Mouse (Mus musculus): Measurements from ENCODE around the gene Olfr1349. TPM values are rescaled to one million over a fixed set of nuclear protein-coding genes. Genes with fewer than 3 reads are reported as not detected.
"Not testable (repeated sequence)": the region's sequence is repeated elsewhere in the genome, so short reads cannot be mapped to it uniquely, and the experiment has no call there.

Gene Olfr1349
- polyA plus RNA-seq (2014; fragmentation: Nextera tagmentation; extraction: Ambion mirVana): not detected in 2 replicates

- H3K9ac ChIP-seq (ENCODE audit: low read length): no peak within 1 kb of the TSS
- WGBS: 78% methylated on average over 5 of the region's 5 CpGs
- peaks cover 4% of the 10 kb centered on the region for H3K9me3 ChIP-seq (ENCODE audit: control insufficient read depth, low read length)
- H3K4me2 ChIP-seq: no peak within 1 kb of the TSS
- no peak for ATAC-seq (ENCODE audit: low FRiP score)
- no peaks in the 10 kb centered on the region for H3K27me3 ChIP-seq (ENCODE audit: control insufficient read depth, insufficient read depth, low read length)
- no peaks in the 10 kb centered on the region for H3K4me1 ChIP-seq (ENCODE audit: control insufficient read depth, insufficient read depth, low read length)
- DNase-seq (ENCODE audit: low spot score, missing footprints): no peak
- H3K36me3 ChIP-seq (ENCODE audit: control insufficient read depth, insufficient read depth, low read length): no peaks in the 10 kb centered on the region
- no peak within 1 kb of the TSS for H3K27ac ChIP-seq (ENCODE audit: low read depth, low read length)
- no peak within 1 kb of the TSS for H3K4me3 ChIP-seq (ENCODE audit: low read depth, low read length)
Measured at GRCm38 (mm10) chr7:6522850-6523249, at the start of gene Olfr1349. Gene Olfr1349 (minus strand): TSS chr7:6522950.

DNA sequence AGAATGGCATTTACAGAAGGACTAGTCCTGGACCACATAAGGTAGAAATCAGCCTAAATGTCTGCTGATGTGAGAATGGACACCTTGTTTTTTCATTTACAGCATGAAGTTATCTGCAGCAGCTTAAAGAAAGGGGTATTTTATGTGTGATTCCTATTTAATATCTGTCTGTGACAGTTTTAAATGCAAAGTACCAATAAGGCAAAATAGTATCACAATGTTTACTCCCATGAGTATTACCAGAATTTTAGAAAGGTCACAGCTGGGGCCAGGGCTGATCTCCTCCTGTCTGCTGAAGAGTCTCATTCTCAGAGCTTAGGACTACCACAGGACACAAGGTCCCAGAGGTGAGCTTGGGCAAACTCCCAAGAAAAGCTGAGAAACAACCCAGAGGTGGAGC, 41.8 kb upstream of the Olfr1349 start, which contains the start of gene Olfr1350:
Olfr1350 (plus strand) TSS at position 301 of the 400 bp plus-strand sequence.
- Histone ChIP-seq H3K9me3 (ENCODE audit: control insufficient read depth, low read length) (peaks cover 5% of the 10 kb centered on the region; the same call in 1 of the 2 replicates), H3K27ac (ENCODE audit: low read depth, low read length) (no peak within 1 kb of the TSS), H3K27me3 (ENCODE audit: control insufficient read depth, insufficient read depth, low read length) (no peaks in the 10 kb centered on the region), H3K36me3 (ENCODE audit: control insufficient read depth, insufficient read depth, low read length) (no peaks in the 10 kb centered on the region), H3K4me3 (ENCODE audit: low read depth, low read length) (no peak within 1 kb of the TSS), H3K4me2 (no peak within 1 kb of the TSS), H3K9ac (ENCODE audit: low read length) (no peak within 1 kb of the TSS), H3K4me1 (ENCODE audit: control insufficient read depth, insufficient read depth, low read length) (no peaks in the 10 kb centered on the region)
- no peak for ATAC-seq (ENCODE audit: low FRiP score)
- DNase-seq (ENCODE audit: low spot score, missing footprints): no peak

- H3K27ac ChIP-seq (ENCODE audit: low read depth, low read length): no peak overlapping the region
- DNase-seq (ENCODE audit: low spot score, missing footprints) (no peak), ATAC-seq (ENCODE audit: low FRiP score) (no peak)
- H3K36me3 ChIP-seq (ENCODE audit: control insufficient read depth, insufficient read depth, low read length): no peaks in the 10 kb centered on the region
- H3K9ac ChIP-seq (ENCODE audit: low read length): no peak overlapping the region
- 61% methylated on average over 5 of the region's 5 CpGs for WGBS
- no peak overlapping the region for H3K4me3 ChIP-seq (ENCODE audit: low read depth, low read length)
- H3K9me3 ChIP-seq (ENCODE audit: control insufficient read depth, low read length): peaks cover 4% of the 10 kb centered on the region
- no peak overlapping the region for H3K4me2 ChIP-seq
- H3K27me3 ChIP-seq (ENCODE audit: control insufficient read depth, insufficient read depth, low read length): no peaks in the 10 kb centered on the region
- no peaks in the 10 kb centered on the region for H3K4me1 ChIP-seq (ENCODE audit: control insufficient read depth, insufficient read depth, low read length)
Measured at GRCm38 (mm10) chr7:6526141-6526540, 3.4 kb upstream of the Olfr1349 start.

DNA sequence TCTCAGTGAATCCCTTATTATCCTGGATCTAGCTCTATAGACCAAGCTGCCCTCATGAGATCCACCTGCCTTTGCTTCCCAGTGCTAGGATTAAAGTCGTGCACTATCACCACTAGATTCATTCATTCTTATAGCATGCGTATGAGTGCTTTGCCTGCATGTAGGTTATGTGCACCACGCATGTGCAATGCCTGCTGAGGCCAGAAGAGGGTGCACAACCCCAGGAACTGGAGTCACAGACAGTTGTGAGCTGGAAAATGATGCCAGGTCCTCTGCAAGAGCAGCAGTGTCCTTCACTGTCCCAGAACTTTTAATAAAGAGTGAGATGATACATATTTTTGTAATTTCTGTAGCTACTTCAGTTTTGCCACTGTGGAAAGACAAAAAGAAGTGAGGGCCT, 2.3 kb upstream of the Olfr1349 start:
- no peak overlapping the region for H3K4me2 ChIP-seq
- no peak for DNase-seq (ENCODE audit: low spot score, missing footprints)
- no peaks in the 10 kb centered on the region for H3K36me3 ChIP-seq (ENCODE audit: control insufficient read depth, insufficient read depth, low read length)
- no peak overlapping the region for H3K4me3 ChIP-seq (ENCODE audit: low read depth, low read length)
- WGBS: 65% methylated on average over 3 of the region's 3 CpGs
- no peaks in the 10 kb centered on the region for H3K4me1 ChIP-seq (ENCODE audit: control insufficient read depth, insufficient read depth, low read length)
- no peaks in the 10 kb centered on the region for H3K27me3 ChIP-seq (ENCODE audit: control insufficient read depth, insufficient read depth, low read length)
- no peak overlapping the region for H3K27ac ChIP-seq (ENCODE audit: low read depth, low read length)
- H3K9me3 ChIP-seq (ENCODE audit: control insufficient read depth, low read length): peaks cover 4% of the 10 kb centered on the region
- ATAC-seq (ENCODE audit: low FRiP score): no peak
- H3K9ac ChIP-seq (ENCODE audit: low read length): no peak overlapping the region

- H3K27ac ChIP-seq (ENCODE audit: low read depth, low read length): no peak overlapping the region
- H3K27me3 ChIP-seq (ENCODE audit: control insufficient read depth, insufficient read depth, low read length): no peaks in the 10 kb centered on the region
- H3K36me3 ChIP-seq (ENCODE audit: control insufficient read depth, insufficient read depth, low read length): no peaks in the 10 kb centered on the region
- ATAC-seq (ENCODE audit: low FRiP score): no peak
- 42% methylated on average over 1 of the region's 1 CpGs for WGBS
- no peak overlapping the region for H3K4me2 ChIP-seq
- DNase-seq (ENCODE audit: low spot score, missing footprints): no peak
- no peaks in the 10 kb centered on the region for H3K4me1 ChIP-seq (ENCODE audit: control insufficient read depth, insufficient read depth, low read length)
- no peak overlapping the region for H3K9ac ChIP-seq (ENCODE audit: low read length)
- H3K9me3 ChIP-seq (ENCODE audit: control insufficient read depth, low read length): peaks cover 7% of the 10 kb centered on the region
- H3K4me3 ChIP-seq (ENCODE audit: low read depth, low read length): no peak overlapping the region
Measured at GRCm38 (mm10) chr7:6521666-6522065, 1.1 kb downstream of the Olfr1349 start.

DNA sequence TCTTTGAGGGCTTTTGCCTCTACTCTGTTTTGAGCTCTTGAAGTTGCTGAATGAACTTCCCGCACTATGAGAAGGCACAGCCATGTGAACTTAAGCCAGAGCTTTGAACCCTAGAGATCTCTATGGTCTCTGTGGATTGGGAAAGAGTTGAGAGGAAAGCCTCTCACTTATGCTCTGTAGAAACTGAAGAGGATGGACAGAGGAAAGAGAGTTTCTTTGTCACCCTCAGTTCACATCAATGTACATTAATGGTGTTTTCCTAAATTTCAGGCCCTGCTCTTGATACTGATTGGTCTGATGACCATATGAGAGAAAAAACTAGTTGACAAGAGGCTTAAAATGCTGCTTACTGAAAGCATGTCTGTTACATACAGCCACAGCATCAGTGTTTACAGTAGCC, 14.1 kb downstream of the Olfr1349 start, which contains the start of gene Olfr1348:
Olfr1348 (minus strand) TSS at position 101 of the 400 bp plus-strand sequence.
- ATAC-seq (ENCODE audit: low FRiP score): no peak
- DNase-seq (ENCODE audit: low spot score, missing footprints): no peak
- Histone ChIP-seq H3K36me3 (ENCODE audit: control insufficient read depth, insufficient read depth, low read length) (no peaks in the 10 kb centered on the region), H3K9ac (ENCODE audit: low read length) (no peak within 1 kb of the TSS), H3K4me2 (no peak within 1 kb of the TSS), H3K4me3 (ENCODE audit: low read depth, low read length) (no peak within 1 kb of the TSS), H3K27ac (ENCODE audit: low read depth, low read length) (no peak within 1 kb of the TSS), H3K9me3 (ENCODE audit: control insufficient read depth, low read length) (peaks cover 3% of the 10 kb centered on the region; the same call in 1 of the 2 replicates), H3K27me3 (ENCODE audit: control insufficient read depth, insufficient read depth, low read length) (no peaks in the 10 kb centered on the region), H3K4me1 (ENCODE audit: control insufficient read depth, insufficient read depth, low read length) (no peaks in the 10 kb centered on the region)
- 91% methylated on average over 1 of the region's 1 CpGs for WGBS

- H3K27ac ChIP-seq (ENCODE audit: low read depth, low read length): no peak within 1 kb of the TSS
- no peaks in the 10 kb centered on the region for H3K36me3 ChIP-seq (ENCODE audit: control insufficient read depth, insufficient read depth, low read length)
- ATAC-seq (ENCODE audit: low FRiP score) (no peak), DNase-seq (ENCODE audit: low spot score, missing footprints) (no peak)
- no peaks in the 10 kb centered on the region for H3K27me3 ChIP-seq (ENCODE audit: control insufficient read depth, insufficient read depth, low read length)
- no peak within 1 kb of the TSS for H3K4me3 ChIP-seq (ENCODE audit: low read depth, low read length)
- H3K4me1 ChIP-seq (ENCODE audit: control insufficient read depth, insufficient read depth, low read length): no peaks in the 10 kb centered on the region
- H3K9ac ChIP-seq (ENCODE audit: low read length): no peak within 1 kb of the TSS
- WGBS: 71% methylated on average over 1 of the region's 1 CpGs
- H3K9me3 ChIP-seq (ENCODE audit: control insufficient read depth, low read length): peaks cover 6% of the 10 kb centered on the region; the same call in 1 of the 2 replicates
- no peak within 1 kb of the TSS for H3K4me2 ChIP-seq
Measured at GRCm38 (mm10) chr7:6499655-6500054, 23.1 kb downstream of the Olfr1349 start, which contains the start of gene Olfr1347. Gene Olfr1347 (minus strand): TSS chr7:6499755.

- WGBS: 30% methylated on average over 2 of the region's 2 CpGs
- H3K4me1 ChIP-seq (ENCODE audit: control insufficient read depth, insufficient read depth, low read length): no peaks in the 10 kb centered on the region
- DNase-seq (ENCODE audit: low spot score, missing footprints): no peak
- H3K36me3 ChIP-seq (ENCODE audit: control insufficient read depth, insufficient read depth, low read length): no peaks in the 10 kb centered on the region
- no peak within 1 kb of the TSS for H3K4me2 ChIP-seq
- H3K9ac ChIP-seq (ENCODE audit: low read length): no peak within 1 kb of the TSS
- ATAC-seq (ENCODE audit: low FRiP score): no peak
- no peak within 1 kb of the TSS for H3K27ac ChIP-seq (ENCODE audit: low read depth, low read length)
- H3K9me3 ChIP-seq (ENCODE audit: control insufficient read depth, low read length): peaks cover 5% of the 10 kb centered on the region; the same call in 1 of the 2 replicates
- no peak within 1 kb of the TSS for H3K4me3 ChIP-seq (ENCODE audit: low read depth, low read length)
- no peaks in the 10 kb centered on the region for H3K27me3 ChIP-seq (ENCODE audit: control insufficient read depth, insufficient read depth, low read length)
Measured at GRCm38 (mm10) chr7:6486841-6487240, 35.9 kb downstream of the Olfr1349 start, which contains the start of gene Olfr5. Gene Olfr5 (minus strand): TSS chr7:6486941.

GRCm38 (mm10) chr7:6477633-6478032, 45.1 kb downstream of the Olfr1349 start:
- H3K4me3 ChIP-seq (ENCODE audit: low read depth, low read length); H3K4me1 ChIP-seq (ENCODE audit: control insufficient read depth, insufficient read depth, low read length); DNase-seq (ENCODE audit: low spot score, missing footprints); H3K9me3 ChIP-seq (ENCODE audit: control insufficient read depth, low read length); H3K36me3 ChIP-seq (ENCODE audit: control insufficient read depth, insufficient read depth, low read length); H3K27me3 ChIP-seq (ENCODE audit: control insufficient read depth, insufficient read depth, low read length); ATAC-seq (ENCODE audit: low FRiP score); H3K9ac ChIP-seq (ENCODE audit: low read length); H3K27ac ChIP-seq (ENCODE audit: low read depth, low read length); H3K4me2 ChIP-seq: not testable (repeated sequence)
- 70% methylated on average over 2 of the region's 2 CpGs for WGBS

Data from midbrain, embryonic 11.5 days (tissue).